Mouse (Mus musculus) spleen, adult 12 weeks (tissue): ENCODE data around the gene Flt4.

Experiments used
- DNase-seq: peaks from one replicate; pipeline ENCODE4 v3.0.0; 2022; ENCODE audit warnings: low spot score

Gene Flt4

GRCm38 (mm10) chr11:49650113-49650993 is 41.3 kb downstream of the Flt4 start:
- no peak for DNase-seq

GRCm38 (mm10) chr11:49650994-49651761 is 42.1 kb downstream of the Flt4 start:
- DNase-seq = no peak

- DNase-seq = no peak
Measured at GRCm38 (mm10) chr11:49651762-49652322, 42.8 kb downstream of the Flt4 start.

GRCm38 (mm10) chr11:49652401-49653078 is 43.5 kb downstream of the Flt4 start:
- peak; percentile 72 for DNase-seq

GRCm38 (mm10) chr11:49653079-49653408 is 44.0 kb downstream of the Flt4 start:
- DNase-seq = no peak

- DNase-seq = no peak
Measured at GRCm38 (mm10) chr11:49654651-49655050, 45.6 kb downstream of the Flt4 start.

GRCm38 (mm10) chr11:49655501-49655900 is 46.4 kb downstream of the Flt4 start:
- no peak for DNase-seq

- DNase-seq = no peak
Measured at GRCm38 (mm10) chr11:49658065-49658464, 49.0 kb downstream of the Flt4 start.

- no peak for DNase-seq
Measured at GRCm38 (mm10) chr11:49658791-49659469, 49.9 kb downstream of the Flt4 start.

- no peak for DNase-seq
Measured at GRCm38 (mm10) chr11:49659470-49659799, 50.4 kb downstream of the Flt4 start.

- DNase-seq = no peak
Measured at GRCm38 (mm10) chr11:49662292-49662780, 53.3 kb downstream of the Flt4 start.

GRCm38 (mm10) chr11:49663310-49663709 is 54.2 kb downstream of the Flt4 start, which contains the start of gene Scgb3a1:
Scgb3a1 (plus strand) TSS chr11:49663610.
- no peak for DNase-seq

- no peak for DNase-seq
Measured at GRCm38 (mm10) chr11:49664262-49665140, 55.4 kb downstream of the Flt4 start.

- DNase-seq = no peak
Measured at GRCm38 (mm10) chr11:49665462-49665861, 56.4 kb downstream of the Flt4 start.

GRCm38 (mm10) chr11:49673433-49673832 is 64.4 kb downstream of the Flt4 start:
- no peak for DNase-seq

GRCm38 (mm10) chr11:49684237-49684973 is 75.3 kb downstream of the Flt4 start:
- DNase-seq = no peak

- no peak for DNase-seq
Measured at GRCm38 (mm10) chr11:49695013-49695412, 86.0 kb downstream of the Flt4 start.

GRCm38 (mm10) chr11:49695695-49696094 is 86.6 kb downstream of the Flt4 start:
- no peak for DNase-seq

GRCm38 (mm10) chr11:49696472-49696871 is 87.4 kb downstream of the Flt4 start:
- peak; percentile 4 for DNase-seq

- no peak for DNase-seq
Measured at GRCm38 (mm10) chr11:49697779-49698178, 88.7 kb downstream of the Flt4 start.
